Mouse (Mus musculus) adrenal gland, postnatal 14 days (tissue): ENCODE results near the gene Ndufa4. TPM values are rescaled to one million over a fixed set of nuclear protein-coding genes. Genes with fewer than 3 reads are reported as not detected.
A peak's percentile ranks its signal among the peaks of the same experiment; 100 is the strongest.
"Not testable (repeated sequence)": the region's sequence is repeated elsewhere in the genome, so short reads cannot be mapped to it uniquely, and the experiment has no call there.

Experiments
- DNase-seq: peaks from one replicate; pipeline ENCODE4 v3.0.0; 2021; ENCODE audit warnings: mixed read lengths
- long read RNA-seq, 2 experiments: library from polyadenylated mRNA; stranded (forward); transcript quantifications; one replicate each; pipeline ENCODE4 v2.0.0; 2021
- total RNA-seq: library from RNA; stranded (reverse); gene quantifications from 2 replicates; pipeline ENCODE4 v1.2.3, GENCODE M21; 2021

Gene Ndufa4
- total RNA-seq: 1,676 and 1,781 TPM in 2 replicates
- long read RNA-seq, experiment 1, transcript Ndufa4-203 (4 exons, 409 nt): minor isoform, 7 of 2,561 reads
- long read RNA-seq, experiment 1, transcript Ndufa4-205 (4 exons, 610 nt): major isoform, 1,133 of 2,561 reads
- long read RNA-seq, experiment 1, partial matches to known transcripts: 1,419 of 2,561 reads
- long read RNA-seq, experiment 1, other reads (novel, unspliced or antisense): 2 of 2,561 reads
- long read RNA-seq, experiment 2, transcript Ndufa4-205 (4 exons, 610 nt): major isoform, 1,458 of 3,388 reads
- long read RNA-seq, experiment 2, transcript Ndufa4-203 (4 exons, 409 nt): minor isoform, 14 of 3,388 reads
- long read RNA-seq, experiment 2, partial matches to known transcripts: 1,883 of 3,388 reads
- long read RNA-seq, experiment 2, other reads (novel, unspliced or antisense): 33 of 3,388 reads

- DNase-seq: peak; percentile 96
Measured at GRCm38 (mm10) chr6:11907269-11908032, at the start of gene Ndufa4, which contains the start of gene Phf14. Gene Ndufa4 (minus strand): TSS chr6:11907497. Gene Phf14 (plus strand): TSS chr6:11907809.

DNA sequence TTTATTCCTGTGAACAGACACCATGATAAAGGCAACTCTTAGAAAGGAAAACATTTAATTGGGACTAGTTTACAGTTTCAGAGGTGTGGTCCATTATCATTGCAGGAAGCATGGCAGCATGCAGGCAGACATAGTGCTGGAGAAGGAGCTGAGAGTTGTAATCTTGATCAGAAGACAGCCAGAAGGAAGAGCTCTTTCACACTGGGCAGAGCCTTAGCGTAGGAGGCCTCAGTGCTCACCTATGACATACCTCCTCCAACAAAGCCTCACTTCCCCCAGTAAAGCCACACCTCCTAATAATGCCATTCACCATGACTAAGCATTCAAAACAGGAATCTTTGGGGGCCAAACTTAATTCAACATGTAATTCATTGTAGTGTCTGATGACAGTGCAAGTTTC, 40.8 kb upstream of the Ndufa4 start:
- DNase-seq: no peak

DNA sequence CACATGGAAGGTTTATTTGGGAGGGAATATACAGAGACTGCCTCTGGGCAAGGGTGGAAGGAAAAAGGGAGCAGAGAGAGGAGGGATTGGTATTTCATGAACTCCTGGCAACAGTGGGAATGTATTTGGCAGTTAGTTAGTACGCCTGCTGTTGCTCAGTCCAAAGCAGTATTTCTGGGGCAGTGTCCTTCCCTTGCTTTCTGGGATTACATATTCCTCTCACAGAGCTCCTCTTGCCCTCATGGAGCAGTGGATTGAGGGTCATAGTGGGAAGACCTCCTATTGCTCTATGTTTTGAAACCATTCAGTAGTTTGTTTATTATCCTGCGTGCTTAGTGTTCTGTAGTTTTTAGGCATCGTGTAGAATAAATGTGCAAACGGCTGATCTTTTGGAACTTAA, 34.8 kb upstream of the Ndufa4 start:
- no peak for DNase-seq

DNA sequence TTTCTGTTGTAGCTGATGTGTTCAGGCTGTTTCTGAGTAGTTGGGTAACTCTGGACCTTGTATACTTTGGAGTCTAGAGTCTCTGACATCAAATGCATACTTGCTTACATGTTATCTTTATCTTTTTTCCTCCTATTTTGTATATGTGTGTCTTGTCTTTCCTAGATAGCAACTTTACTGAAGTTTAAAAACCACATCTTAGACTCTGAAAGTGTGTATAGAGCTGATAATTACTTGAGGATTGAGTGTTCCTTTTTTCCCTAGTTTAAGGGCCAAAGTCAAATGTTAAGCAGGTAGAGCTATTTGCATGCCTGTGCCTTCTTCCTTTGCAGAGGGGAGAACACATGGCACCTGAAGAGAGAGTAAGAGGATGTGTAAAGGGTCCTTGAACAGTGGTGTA, 33.6 kb upstream of the Ndufa4 start:
- no peak for DNase-seq

DNA sequence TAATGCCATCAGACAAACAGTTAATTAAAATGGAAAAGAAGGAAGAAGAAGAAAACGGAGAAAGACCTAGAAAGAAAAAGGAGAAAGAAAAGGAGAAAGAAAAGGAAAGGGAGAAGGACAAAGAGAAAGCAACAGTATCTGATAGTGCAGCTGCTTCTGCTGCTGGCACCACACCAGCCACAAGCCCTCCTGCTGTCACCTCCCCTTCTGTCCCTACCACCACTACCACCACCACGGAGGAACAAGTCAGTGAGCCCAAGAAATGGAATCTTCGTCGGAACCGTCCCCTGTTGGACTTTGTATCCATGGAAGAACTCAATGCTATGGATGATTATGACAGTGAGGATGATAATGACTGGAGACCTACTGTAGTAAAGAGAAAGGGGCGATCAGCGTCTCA, 26.1 kb upstream of the Ndufa4 start:
- no peak for DNase-seq

GRCm38 (mm10) chr6:11927485-11927884, 20.2 kb upstream of the Ndufa4 start:
- no peak for DNase-seq

DNA sequence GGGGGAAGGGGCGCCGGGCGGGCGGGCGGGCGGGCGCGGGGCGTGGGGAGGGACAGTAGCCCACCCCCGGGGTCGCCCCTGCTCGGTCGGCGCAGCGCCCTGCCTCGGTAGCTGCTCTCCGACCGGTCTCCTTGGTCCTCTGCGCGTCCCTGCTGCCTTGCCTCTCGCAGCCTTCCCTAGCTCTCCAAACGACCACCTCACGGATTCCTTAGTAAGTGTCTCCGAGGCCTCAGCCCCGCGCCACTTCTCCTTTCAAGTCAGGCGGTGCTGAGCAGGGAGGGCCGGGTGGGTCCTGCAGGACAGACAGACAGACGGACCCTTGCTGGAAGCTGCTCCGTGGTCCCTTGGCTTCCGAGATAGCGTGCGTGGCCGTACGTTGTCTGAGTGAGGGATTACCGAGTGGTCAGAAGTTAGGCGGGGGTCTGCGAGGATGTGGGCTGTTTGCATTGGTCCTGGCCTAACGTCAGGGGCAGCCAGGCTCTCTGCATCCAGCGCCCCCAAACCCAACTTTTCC, 18.8 kb upstream of the Ndufa4 start:
- DNase-seq: peak; percentile 54

DNA sequence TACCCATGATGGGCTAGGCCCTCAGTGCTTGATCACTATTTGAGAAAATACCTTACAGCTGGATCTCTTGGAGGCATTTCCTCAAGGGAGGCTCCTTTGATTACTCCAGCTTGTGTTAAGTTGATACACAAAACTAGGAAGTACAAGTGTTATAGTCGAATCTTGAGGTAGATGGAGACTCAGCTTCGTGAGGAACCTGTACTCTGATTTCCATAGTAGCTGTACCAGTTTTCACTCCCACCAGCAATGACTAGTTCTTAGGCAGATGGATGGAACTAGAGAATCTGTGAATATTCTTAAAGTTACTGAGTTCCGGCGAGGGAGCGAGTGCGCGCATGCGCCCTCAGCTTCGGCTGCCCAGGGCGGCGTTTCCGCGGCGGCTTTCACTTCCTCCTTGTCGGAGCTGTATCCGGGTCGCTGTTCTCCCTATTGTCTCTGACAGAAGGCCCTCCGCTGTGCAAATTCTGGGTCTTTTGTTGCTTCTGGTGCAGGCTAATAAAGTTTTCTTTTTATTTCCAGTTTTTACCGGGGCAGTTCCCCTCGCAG, 18.3 kb upstream of the Ndufa4 start:
- DNase-seq: peak; percentile 94

- no peak for DNase-seq
Measured at GRCm38 (mm10) chr6:11908170-11908569, 873 bp upstream of the Ndufa4 start.

DNA sequence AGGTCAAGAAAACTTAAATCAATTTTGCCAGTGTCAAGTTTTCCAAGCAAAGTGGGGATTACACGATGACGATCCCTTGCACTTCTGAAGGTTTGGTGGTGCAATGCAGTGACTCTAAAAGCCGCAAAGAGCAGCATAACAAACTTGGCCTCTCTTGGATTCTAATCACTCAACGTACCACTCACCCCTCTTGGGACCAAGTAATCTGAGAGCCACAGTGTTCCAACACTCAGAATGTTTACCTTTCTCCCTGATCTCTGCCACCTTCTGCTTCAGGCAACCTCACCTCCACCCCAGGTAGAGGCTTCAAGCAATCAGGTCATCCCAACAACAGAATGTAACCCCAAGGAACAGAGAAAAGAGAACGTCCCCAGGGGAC, 418 bp downstream of the Ndufa4 start:
- peak; percentile 45 for DNase-seq

GRCm38 (mm10) chr6:11900809-11901310, 6.4 kb downstream of the Ndufa4 start:
- no peak for DNase-seq

DNA sequence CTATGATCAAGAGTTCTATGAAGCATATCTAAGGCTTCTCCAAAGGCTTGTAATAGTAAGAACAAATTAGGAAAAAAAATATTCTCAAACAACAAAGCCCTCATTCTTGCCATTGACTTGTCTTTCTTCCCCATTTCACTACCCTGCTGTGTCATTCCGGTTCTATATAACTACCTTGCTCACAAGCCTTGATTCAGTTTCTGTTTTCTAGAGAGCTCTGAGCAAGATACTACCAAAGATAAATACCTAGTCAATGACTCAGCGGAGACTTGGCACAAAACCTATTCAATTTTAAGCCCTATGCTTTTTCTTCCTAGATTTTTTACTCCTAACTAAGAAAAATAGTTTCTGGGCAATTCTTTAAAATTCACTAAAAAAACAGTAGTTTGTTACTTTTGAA, 31.9 kb downstream of the Ndufa4 start:
- DNase-seq: not testable (repeated sequence)

Other genes starting within 250 kb of the Ndufa4 start
- 38.2 and 46.2 TPM in 2 replicates for gene Phf14, start 312 bp upstream of the Ndufa4 start, total RNA-seq